Mouse (Mus musculus): ENCODE measurements at regions not wholly inside any gene's neighbourhood (a gene's known extent, or its start where the extent isn't known, plus 50 kb on each side); places are given as distances from the start of the nearest gene placed in this dataset.

DNA sequence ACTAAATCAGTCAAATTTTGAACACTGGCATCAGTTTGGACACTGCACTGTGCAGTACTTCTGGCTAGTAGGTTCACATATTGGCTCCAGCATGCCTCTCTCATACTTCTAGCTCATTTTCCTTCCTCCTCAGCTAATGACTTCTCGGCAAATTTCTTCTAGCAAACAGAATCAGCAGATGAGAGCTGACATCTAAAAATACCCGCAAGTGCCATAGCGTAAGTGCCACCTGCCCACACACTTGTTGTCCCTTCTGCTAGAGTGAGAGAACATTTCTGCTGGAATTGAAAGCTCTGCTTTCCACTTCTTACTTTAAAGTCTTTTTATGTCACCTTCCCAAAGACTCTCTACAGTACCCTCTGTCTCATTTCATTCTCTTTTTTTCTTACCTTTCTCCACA is 835.4 kb upstream of the Celf2 start:
- Histone ChIP-seq H3K9ac (ENCODE audit: low read depth, low read length) (no peak overlapping the region), H3K27ac (ENCODE audit: low read depth, low read length) (no peak overlapping the region), H3K9me3 (ENCODE audit: control insufficient read depth) (no peaks in the 10 kb centered on the region), H3K4me3 (ENCODE audit: low read depth, low read length) (no peak overlapping the region), H3K36me3 (ENCODE audit: control insufficient read depth, insufficient read depth) (no peaks in the 10 kb centered on the region), H3K4me2 (replicated peaks; ENCODE audit: low read depth) (no peak overlapping the region), H3K27me3 (replicated peaks; ENCODE audit: control insufficient read depth, insufficient read depth, low read length) (no peaks in the 10 kb centered on the region), H3K4me1 (replicated peaks; ENCODE audit: control insufficient read depth, insufficient read depth, low read length) (no peaks in the 10 kb centered on the region)
- ATAC-seq = no peak
- TF ChIP-seq CTCF (IDR thresholded peaks at IDR 0.05; ENCODE audit: low read depth) = no peak
- WGBS = 82% methylated on average over 3 of the region's 3 CpGs

- Histone ChIP-seq H3K4me3 (ENCODE audit: low read depth, low read length) (no peak overlapping the region), H3K4me1 (replicated peaks; ENCODE audit: control insufficient read depth, insufficient read depth, low read length) (no peaks in the 10 kb centered on the region), H3K27me3 (replicated peaks; ENCODE audit: control insufficient read depth, insufficient read depth, low read length) (no peaks in the 10 kb centered on the region), H3K27ac (ENCODE audit: low read depth, low read length) (no peak overlapping the region), H3K9me3 (ENCODE audit: control insufficient read depth) (no peaks in the 10 kb centered on the region), H3K9ac (ENCODE audit: low read depth, low read length) (no peak overlapping the region), H3K36me3 (ENCODE audit: control insufficient read depth, insufficient read depth) (no peaks in the 10 kb centered on the region), H3K4me2 (replicated peaks; ENCODE audit: low read depth) (no peak overlapping the region)
- ATAC-seq = no peak
- TF ChIP-seq CTCF (IDR thresholded peaks at IDR 0.05; ENCODE audit: low read depth) = no peak
- 84% methylated on average over 7 of the region's 7 CpGs for WGBS
These were observed 828.9 kb upstream of the Celf2 start for GRCm38 (mm10) chr2:8338271-8338670.

DNA sequence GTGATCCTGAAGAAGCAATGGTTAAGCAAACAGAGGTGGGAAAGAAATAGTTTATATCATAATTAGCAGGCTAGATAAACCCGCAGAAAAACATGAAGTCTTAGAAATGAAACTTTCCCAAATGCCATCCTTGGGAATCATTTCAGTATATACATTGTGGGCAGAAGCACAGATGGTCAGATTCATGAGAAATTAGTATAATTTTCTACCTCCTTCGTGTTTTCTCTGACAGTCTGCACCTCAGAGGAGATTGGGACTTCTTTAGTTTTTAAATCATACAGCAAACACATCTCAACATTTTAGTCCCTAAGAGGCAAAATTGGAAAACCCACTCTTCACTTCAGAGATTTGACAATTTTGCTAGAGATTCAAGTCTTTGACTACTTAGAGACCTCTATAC is 786.6 kb upstream of the Celf2 start:
- no peaks in the 10 kb centered on the region for H3K9me3 ChIP-seq (ENCODE audit: control insufficient read depth)
- H3K27me3 ChIP-seq (replicated peaks; ENCODE audit: control insufficient read depth, insufficient read depth, low read length) = no peaks in the 10 kb centered on the region
- WGBS = 64% methylated on average over 2 of the region's 2 CpGs
- no peaks in the 10 kb centered on the region for H3K4me1 ChIP-seq (replicated peaks; ENCODE audit: control insufficient read depth, insufficient read depth, low read length)
- no peak overlapping the region for H3K27ac ChIP-seq (ENCODE audit: low read depth, low read length)
- no peaks in the 10 kb centered on the region for H3K36me3 ChIP-seq (ENCODE audit: control insufficient read depth, insufficient read depth)
- no peak overlapping the region for H3K4me3 ChIP-seq (ENCODE audit: low read depth, low read length)
- no peak for TF ChIP-seq CTCF (IDR thresholded peaks at IDR 0.05; ENCODE audit: low read depth)
- no peak overlapping the region for H3K4me2 ChIP-seq (replicated peaks; ENCODE audit: low read depth)
- H3K9ac ChIP-seq (ENCODE audit: low read depth, low read length) = no peak overlapping the region
- no peak for ATAC-seq

DNA sequence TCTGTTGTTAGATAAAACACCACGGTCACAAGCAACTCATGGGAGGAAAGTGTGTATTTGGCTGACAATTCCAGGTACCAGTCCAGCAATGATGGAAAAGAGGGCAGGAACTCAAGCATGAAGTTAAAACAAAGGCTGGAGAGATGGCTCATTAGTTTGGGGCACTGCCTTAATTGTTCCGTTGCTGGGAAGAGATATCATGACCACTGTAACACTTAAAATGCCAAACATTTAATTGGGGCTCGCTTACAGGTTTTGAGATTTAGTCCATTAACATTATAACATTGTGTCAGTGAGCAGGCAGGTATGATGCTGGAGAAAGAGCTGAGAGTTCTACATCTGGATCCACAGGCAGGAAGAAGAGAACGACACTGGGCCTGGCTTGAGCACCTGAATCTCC is 782.0 kb upstream of the Celf2 start:
- no peak for ATAC-seq
- Histone ChIP-seq H3K9me3 (ENCODE audit: control insufficient read depth) (no peaks in the 10 kb centered on the region), H3K9ac (ENCODE audit: low read depth, low read length) (no peak overlapping the region), H3K27ac (ENCODE audit: low read depth, low read length) (no peak overlapping the region), H3K4me3 (ENCODE audit: low read depth, low read length) (no peak overlapping the region), H3K4me1 (replicated peaks; ENCODE audit: control insufficient read depth, insufficient read depth, low read length) (no peaks in the 10 kb centered on the region), H3K27me3 (replicated peaks; ENCODE audit: control insufficient read depth, insufficient read depth, low read length) (no peaks in the 10 kb centered on the region), H3K4me2 (replicated peaks; ENCODE audit: low read depth) (no peak overlapping the region), H3K36me3 (ENCODE audit: control insufficient read depth, insufficient read depth) (no peaks in the 10 kb centered on the region)
- WGBS = 93% methylated on average over 4 of the region's 4 CpGs
- no peak for TF ChIP-seq CTCF (IDR thresholded peaks at IDR 0.05; ENCODE audit: low read depth)

DNA sequence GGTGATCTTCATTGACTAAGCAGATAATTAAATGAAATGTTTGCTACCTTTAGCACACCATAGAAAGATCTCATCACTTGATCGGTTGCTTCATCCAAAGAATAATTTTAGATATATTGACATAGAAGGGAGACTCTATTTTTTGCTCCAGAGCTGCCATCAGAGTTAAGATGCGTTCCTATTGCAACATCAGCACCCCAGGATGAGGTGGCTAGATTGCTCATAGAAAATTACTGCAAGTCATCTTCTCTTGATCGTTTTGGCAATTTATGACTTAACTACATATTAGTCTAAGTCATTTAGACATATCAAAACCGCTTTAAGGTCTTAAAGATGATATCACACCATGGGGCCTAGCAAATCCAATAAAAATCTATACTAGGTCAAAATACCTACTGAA is 778.0 kb upstream of the Celf2 start:
- Histone ChIP-seq H3K27me3 (replicated peaks; ENCODE audit: control insufficient read depth, insufficient read depth, low read length) (no peaks in the 10 kb centered on the region), H3K4me1 (replicated peaks; ENCODE audit: control insufficient read depth, insufficient read depth, low read length) (no peaks in the 10 kb centered on the region), H3K4me2 (replicated peaks; ENCODE audit: low read depth) (no peak overlapping the region), H3K9ac (ENCODE audit: low read depth, low read length) (no peak overlapping the region), H3K27ac (ENCODE audit: low read depth, low read length) (no peak overlapping the region), H3K9me3 (ENCODE audit: control insufficient read depth) (no peaks in the 10 kb centered on the region), H3K36me3 (ENCODE audit: control insufficient read depth, insufficient read depth) (no peaks in the 10 kb centered on the region), H3K4me3 (ENCODE audit: low read depth, low read length) (no peak overlapping the region)
- no peak for ATAC-seq
- TF ChIP-seq CTCF (IDR thresholded peaks at IDR 0.05; ENCODE audit: low read depth) = no peak
- WGBS = 75% methylated on average over 4 of the region's 4 CpGs

DNA sequence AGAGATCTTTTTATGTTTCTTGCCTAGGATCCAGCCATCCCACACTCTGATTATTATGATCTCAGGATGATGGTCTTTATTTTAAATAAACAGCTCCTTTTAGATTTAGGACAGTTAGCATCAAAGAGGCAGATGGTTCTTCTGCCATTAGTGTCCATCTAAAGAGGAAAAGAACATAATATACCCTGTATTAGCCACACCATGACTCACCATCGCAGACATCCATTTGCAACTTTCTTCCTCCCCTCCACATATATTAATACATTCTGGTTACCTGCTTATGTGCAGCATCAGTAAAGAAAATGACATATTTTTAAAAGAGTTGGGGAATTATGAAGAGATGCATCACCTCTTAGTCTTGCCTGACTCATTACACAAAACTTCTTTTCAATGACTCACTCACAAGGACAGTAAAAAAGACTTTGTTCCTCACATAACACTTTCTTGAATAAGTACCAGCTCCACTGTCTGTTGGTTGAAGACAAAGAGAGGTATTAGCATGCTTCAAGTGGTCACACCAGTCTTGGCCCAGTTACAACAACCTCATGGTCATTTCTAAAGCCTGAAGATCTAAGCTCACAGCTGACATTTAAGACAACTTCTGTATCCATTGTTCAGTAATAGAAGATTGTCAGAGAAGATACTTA is 766.9 kb upstream of the Celf2 start:
- H3K9ac ChIP-seq (ENCODE audit: low read depth, low read length) = no peak overlapping the region
- H3K27ac ChIP-seq (ENCODE audit: low read depth, low read length) = no peak overlapping the region
- 92% methylated on average over 1 of the region's 1 CpGs for WGBS
- H3K4me2 ChIP-seq (replicated peaks; ENCODE audit: low read depth) = no peak overlapping the region
- H3K4me3 ChIP-seq (ENCODE audit: low read depth, low read length) = no peak overlapping the region
- TF ChIP-seq CTCF (IDR thresholded peaks at IDR 0.05; ENCODE audit: low read depth) = no peak
- H3K4me1 ChIP-seq (replicated peaks; ENCODE audit: control insufficient read depth, insufficient read depth, low read length) = no peaks in the 10 kb centered on the region
- ATAC-seq = no peak
- H3K36me3 ChIP-seq (ENCODE audit: control insufficient read depth, insufficient read depth) = no peaks in the 10 kb centered on the region
- H3K9me3 ChIP-seq (ENCODE audit: control insufficient read depth) = no peaks in the 10 kb centered on the region
- no peaks in the 10 kb centered on the region for H3K27me3 ChIP-seq (replicated peaks; ENCODE audit: control insufficient read depth, insufficient read depth, low read length)

Measured in intestine, postnatal 0 days (tissue).